Mouse (Mus musculus) lung, postnatal 0 days (tissue): ENCODE data around the gene Cnpy1.

ENCODE experiments used
- CTCF ChIP-seq: IDR thresholded peaks from 2 replicates; pipeline ENCODE4 v1.5.1; 2016; ENCODE audit warnings: antibody characterized with exemption, mild to moderate bottlenecking
- EP300 ChIP-seq: IDR thresholded peaks from 2 replicates; pipeline ENCODE4 v1.6.1; 2016; ENCODE audit warnings: antibody characterized with exemption, mild to moderate bottlenecking, control low read depth

DNA sequence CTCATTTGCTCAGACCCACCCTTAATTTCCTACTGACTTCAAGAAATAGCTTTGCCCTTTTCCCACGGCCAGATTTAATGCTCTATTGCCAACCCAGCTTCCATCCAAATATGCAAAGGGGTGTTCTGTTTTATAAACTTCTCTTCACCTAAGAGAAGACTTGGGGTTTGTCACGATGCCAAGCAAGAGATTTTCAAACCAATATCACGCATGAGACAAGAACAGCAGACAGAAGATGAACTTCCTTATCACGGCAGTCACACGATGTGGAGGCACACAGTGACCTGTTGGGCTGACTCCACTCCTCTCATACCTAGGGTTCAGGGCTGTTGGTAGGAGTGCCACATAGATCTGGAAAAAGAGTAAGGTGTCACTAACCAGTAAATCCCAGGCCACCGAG lies 42.5 kb downstream of the Cnpy1 start:
- no peak for TF ChIP-seq CTCF
- TF ChIP-seq EP300 = no peak
